9 mouse cellular contexts compared by ENCODE assay signal in the genomic region with DNA sequence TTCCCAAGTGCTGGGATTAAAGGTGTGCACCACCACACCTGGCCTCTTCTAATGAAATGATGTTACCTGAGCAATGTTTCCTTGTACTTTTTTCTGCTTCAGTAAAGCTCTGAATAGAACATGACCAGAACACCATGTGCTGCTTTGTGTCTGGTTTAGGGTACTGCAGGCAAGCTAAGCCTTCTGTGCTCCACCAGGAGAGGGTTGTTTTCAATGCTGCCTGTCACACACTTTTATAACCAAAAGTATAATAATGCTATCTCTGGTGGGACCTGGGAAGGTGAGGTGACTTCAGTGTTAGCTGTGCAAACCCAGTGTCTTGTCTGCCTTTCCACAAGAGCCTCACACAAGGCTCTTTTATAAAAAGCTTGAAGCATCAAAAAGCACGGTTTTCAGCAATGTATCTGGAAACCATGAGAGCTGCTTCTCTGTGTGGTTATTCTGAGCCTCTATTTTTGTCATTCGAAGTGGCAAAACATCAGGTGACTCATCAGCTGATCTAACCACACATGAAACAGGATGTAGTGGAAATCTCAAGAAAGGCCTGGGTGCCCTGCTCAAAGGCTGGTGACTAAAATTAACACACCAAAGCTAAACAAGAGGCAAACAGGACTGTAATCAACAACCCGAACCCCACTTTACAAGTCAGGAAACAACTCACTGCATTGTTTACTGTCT. TPM values are rescaled to one million over a fixed set of nuclear protein-coding genes. Genes with fewer than 3 reads are reported as not detected.
DNase-seq lines count a peak whose midpoint lies in the region; ATAC-seq and TF ChIP-seq lines count a peak whose summit lies in the region.
"Had no signal": no experiment of that assay in that cellular context is flagged by ENCODE, and none has a peak within 500 bp of the region (broad histone marks: within the 10 kb centered on the region; RNA-seq: fewer than 3 reads in every experiment).

No protein-coding gene starts in this region.

- in situ Hi-C loops in Patski (cut with MboI; ENCODE audit: low pct_unique_long_range_greater_than_20kb): no loop called here

- intact Hi-C loops in left cerebral cortex, postnatal 4 days (cut with DNase I): no loop called here

- whole genome bisulfite sequencing in heart, embryonic 15.5 days: 31% methylated on average over 3 of the region's 3 CpGs

- POLR2A ChIA-PET in Patski (lab: Charles Lee): no interaction called here

- H3K36me3 ChIP-seq in heart, embryonic 15.5 days: peaks cover 25% of the 10 kb centered on the region; the same call in 1 of the 2 replicates

- H3K9ac ChIP-seq in heart, embryonic 15.5 days: no peak overlapping the region
- H3K9ac ChIP-seq: neural tube, embryonic 13.5 days had no signal

- H3K27me3 ChIP-seq in Patski: no peaks in the 10 kb centered on the region
- no peaks in the 10 kb centered on the region for H3K27me3 ChIP-seq in heart, embryonic 15.5 days
- H3K27me3 ChIP-seq: neural tube, embryonic 13.5 days had no signal

- no peaks in the 10 kb centered on the region for H3K9me3 ChIP-seq in heart, embryonic 15.5 days (replicated peaks)
- H3K9me3 ChIP-seq: neural tube, embryonic 13.5 days had no signal

- H3K4me2 ChIP-seq in heart, embryonic 15.5 days: no peak overlapping the region
- H3K4me2 ChIP-seq: neural tube, embryonic 13.5 days had no signal

- TF ChIP-seq CTCF in Patski (IDR thresholded peaks at IDR 0.05): no peak

- H3K4me3 ChIP-seq in heart, embryonic 15.5 days: no peak overlapping the region
- H3K4me3 ChIP-seq: neural tube, embryonic 13.5 days had no signal

- peak; percentile 72 for ATAC-seq in Patski
- ATAC-seq in heart, embryonic 15.5 days (replicated peaks; ENCODE audit: insufficient number of reproducible peaks, insufficient read depth, low FRiP score, low read depth): no peak
- ATAC-seq in erythroblast, adult 5-6 weeks (replicated peaks; ENCODE audit: low FRiP score, poor library complexity, severe bottlenecking): no peak

- peaks cover 23% of the 10 kb centered on the region for H3K4me1 ChIP-seq in heart, embryonic 15.5 days (replicated peaks)

- CTCF ChIA-PET in Patski (lab: Charles Lee): interaction anchor here (0.9 to 4.9 kb wide), 6 partner anchors 12 to 279 kb away, joined by 3 to 20 read pairs (median 3); no protein-coding TSS in a partner anchor

- peak overlapping the region; percentile 72 for H3K27ac ChIP-seq in heart, embryonic 15.5 days

- peak; percentile 41 to 51 for DNase-seq in left cerebral cortex, adult 18-20 months (ENCODE audit: low spot score in 2 of 2)
- DNase-seq in left cerebral cortex, postnatal 4 days: no peak
- peak; percentile 61 for DNase-seq in Patski (ENCODE audit: low read depth, low spot score)
- DNase-seq in skeletal muscle tissue, adult 2 months (ENCODE audit: low read depth, low spot score): peak; percentile 66
- no peak for DNase-seq in kidney, postnatal 14 days
- no peak for DNase-seq in cerebellum, postnatal 14 days

RNA-seq across cellular contexts. Expression of gene Otulin, which starts 33.9 kb away (rescaled TPM):
- 10 to 100 TPM; 19.7 to 21.5 TPM for total RNA-seq in left cerebral cortex, adult 18-20 months (2021)
- total RNA-seq in left cerebral cortex, postnatal 4 days (2021): 10 to 100 TPM; 25.4 to 27.0 TPM
- polyA plus RNA-seq in Patski (2021): 42.4 TPM
- polyA plus RNA-seq in heart, embryonic 15.5 days (2015; fragmentation: Nextera tagmentation; extraction: Ambion mirVana): 24.3 and 24.9 TPM in 2 replicates
- 18.4 and 52.8 TPM in 2 replicates for total RNA-seq in erythroblast, adult 5-6 weeks (2015; ENCODE audit: low replicate concordance)
- 11.2 and 11.8 TPM in 2 replicates for total RNA-seq in erythroblast, adult 5-6 weeks (2017; ENCODE audit: low replicate concordance)

Comparison
In these comparisons a context has a peak if more than half of its experiments do, and no peak if none do; other contexts are left out.
1. DNase-seq: peak in left cerebral cortex, adult 18-20 months (2 of 2), Patski (single experiment) and skeletal muscle tissue, adult 2 months (single experiment); none in left cerebral cortex, postnatal 4 days (single experiment), kidney, postnatal 14 days (single experiment) and cerebellum, postnatal 14 days (0 of 2).